Mouse (Mus musculus) heart, embryonic 14.5 days (tissue): ENCODE results near the gene Gm49395. TPM values are rescaled to one million over a fixed set of nuclear protein-coding genes. Genes with fewer than 3 reads are reported as not detected.
A peak's percentile ranks its signal among the peaks of the same experiment; 100 is the strongest.

Experiments used
- ATAC-seq: fragments of 200-750 bp; cut with Nextera tagmentation; 2 replicates; pipeline ENCODE4 v1.8.0; 2017; ENCODE audit warnings: low read depth, moderate TSS enrichment; ENCODE audit not compliant: insufficient number of reproducible peaks, insufficient read depth, low FRiP score
- H3K27ac ChIP-seq, 2 experiments: fragments of 200-500 bp in 1 of 2; fragments of 300-500 bp in 1 of 2; sonication (generic) in 1 of 2; replicated peaks in 1 of 2; 2 replicates each; pipeline ENCODE4 v1.5.1; 2012 to 2014; ENCODE audit warnings: low read depth in 2 of 2, low read length in 2 of 2, control low read depth in 1 of 2, mild to moderate bottlenecking in 1 of 2, mixed read lengths in 1 of 2; ENCODE audit not compliant: control insufficient read depth in 1 of 2, insufficient read depth in 1 of 2
- H3K27me3 ChIP-seq: fragments of 300-500 bp; sonication (generic); 2 replicates; pipeline ENCODE4 v1.6.1; 2014; ENCODE audit warnings: mild to moderate bottlenecking, low read length, control low read depth; ENCODE audit not compliant: control insufficient read depth, insufficient read depth
- H3K36me3 ChIP-seq: fragments of 300-500 bp; sonication (generic); 2 replicates; pipeline ENCODE4 v1.6.1; 2014; ENCODE audit warnings: mild to moderate bottlenecking, control low read depth, low read length, mixed read lengths; ENCODE audit not compliant: control insufficient read depth, insufficient read depth
- H3K4me1 ChIP-seq, 2 experiments: fragments of 200-500 bp in 1 of 2; fragments of 300-500 bp in 1 of 2; sonication (generic) in 1 of 2; 2 replicates each; pipeline ENCODE4 v1.6.1; 2012 to 2014; ENCODE audit warnings: low read length in 2 of 2, control low read depth in 1 of 2, mixed read lengths in 1 of 2; ENCODE audit not compliant: control insufficient read depth in 2 of 2, insufficient read depth in 2 of 2
- H3K4me2 ChIP-seq: fragments of 300-500 bp; sonication (generic); 2 replicates; pipeline ENCODE4 v1.6.1; 2014; ENCODE audit warnings: mild to moderate bottlenecking, low read length
- H3K4me3 ChIP-seq, 2 experiments: fragments of 200-500 bp in 1 of 2; fragments of 300-500 bp in 1 of 2; sonication (generic) in 1 of 2; 2 replicates each; pipeline ENCODE4 v1.5.1; 2012 to 2014; ENCODE audit warnings: low read length in 2 of 2, mild to moderate bottlenecking in 2 of 2, control low read depth in 1 of 2, low read depth in 1 of 2, moderate library complexity in 1 of 2; ENCODE audit not compliant: control insufficient read depth in 1 of 2, insufficient read depth in 1 of 2
- H3K9ac ChIP-seq: fragments of 300-500 bp; sonication (generic); 2 replicates; pipeline ENCODE4 v1.6.1; 2014; ENCODE audit warnings: mild to moderate bottlenecking, low read length
- H3K9me3 ChIP-seq: fragments of 300-500 bp; sonication (generic); 2 replicates; pipeline ENCODE4 v1.6.1; 2016; ENCODE audit warnings: low read length, control low read depth; ENCODE audit not compliant: control insufficient read depth
- WGBS: fragments of 180-500 bp; shearing (Covaris S2); extraction: QIAGEN DNeasy Blood & Tissue Kit; methylation state at CpG from one replicate; pipeline ENCODE4 v1.1.7; 2014; 5-methylcytosine and 5-hydroxymethylcytosine counted together
- polyA plus RNA-seq: library from polyadenylated mRNA; unstranded; fragments of >200 nt; fragmentation: Nextera tagmentation; extraction: Ambion mirVana; gene quantifications from 2 replicates; pipeline ENCODE4 v1.2.1, GENCODE M21; 2014

The Gm49395 gene
- polyA plus RNA-seq, 1 experiment from 2014 or later = 8.4 TPM

DNA sequence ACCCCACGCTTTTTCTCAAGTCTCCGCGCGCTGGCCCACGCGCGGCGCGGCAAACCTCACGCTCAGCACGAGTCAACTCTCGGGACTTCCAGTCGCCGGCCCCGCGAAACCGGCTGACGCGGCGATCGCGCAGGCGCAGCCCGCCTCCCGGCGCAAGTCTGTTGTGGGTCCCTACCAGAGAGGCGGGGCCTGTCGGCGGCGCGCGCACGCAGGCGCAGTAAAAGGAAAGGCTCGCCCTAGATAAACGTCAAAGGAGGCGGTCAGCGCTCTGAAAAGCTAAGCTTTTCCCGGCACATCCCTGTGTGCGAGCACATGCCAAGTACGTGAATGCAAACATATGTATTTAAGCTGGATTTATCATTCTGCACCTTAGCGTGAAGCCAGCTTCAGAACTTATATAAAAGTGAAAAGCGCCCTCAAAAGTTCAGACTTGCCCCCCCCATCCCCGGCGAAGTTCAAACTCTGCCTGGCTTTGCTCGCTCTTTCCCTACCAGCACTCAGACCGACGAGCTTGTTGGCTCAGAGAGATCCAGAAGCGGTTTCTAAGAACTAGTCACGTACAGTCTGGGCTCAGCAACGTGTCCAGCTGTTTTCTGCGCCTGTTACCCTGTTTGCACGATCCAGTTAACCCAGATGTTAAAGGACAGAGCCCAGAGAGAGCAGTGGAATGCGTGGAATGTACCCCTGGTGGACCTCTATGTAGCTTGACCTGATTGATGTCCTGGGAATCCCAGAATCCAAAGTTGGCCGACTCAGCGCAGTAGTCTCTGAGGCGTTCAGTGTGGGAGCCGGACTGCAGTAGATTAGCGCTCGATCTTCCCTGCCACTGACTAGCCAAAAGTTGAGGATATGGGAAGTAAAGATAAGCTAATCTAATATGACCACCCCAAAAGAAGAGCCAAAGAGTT lies 11.4 kb downstream of the Gm49395 start, which contains the start of gene Pelo:
TSS of gene Pelo (minus strand) at position 118 of the 908 bp plus-strand sequence.
- Histone ChIP-seq H3K4me3 (peak within 1 kb of the TSS; percentile 57 to 73), H3K9ac (peak within 1 kb of the TSS; percentile 90), H3K27ac (peak within 1 kb of the TSS; percentile 98 to 99), H3K9me3 (no peaks in the 10 kb centered on the region), H3K36me3 (peaks cover 31% of the 10 kb centered on the region), H3K4me2 (peak within 1 kb of the TSS; percentile 97), H3K4me1 (peaks cover 16 to 40% of the 10 kb centered on the region in 2 experiments), H3K27me3 (no peaks in the 10 kb centered on the region)
- WGBS = under 1% methylated on average over 60 of the region's 60 CpGs
- ATAC-seq = peak; percentile 92

- Histone ChIP-seq H3K9me3 (no peaks in the 10 kb centered on the region), H3K4me2 (peak overlapping the region; percentile 97), H3K36me3 (peaks cover 31% of the 10 kb centered on the region), H3K4me3 (peak overlapping the region; percentile 57 to 73), H3K27me3 (no peaks in the 10 kb centered on the region), H3K9ac (peak overlapping the region; percentile 90), H3K27ac (peak overlapping the region; percentile 98 to 99), H3K4me1 (peaks cover 13 to 39% of the 10 kb centered on the region in 2 experiments)
- ATAC-seq = peak; percentile 32
- 2% methylated on average over 35 of the region's 35 CpGs for WGBS
Measured at GRCm38 (mm10) chr13:115089395-115090025, 12.2 kb downstream of the Gm49395 start.

GRCm38 (mm10) chr13:115089020-115089394 lies 12.7 kb downstream of the Gm49395 start:
- no peaks in the 10 kb centered on the region for H3K27me3 ChIP-seq
- peak overlapping the region; percentile 57 to 73 for H3K4me3 ChIP-seq
- peak overlapping the region; percentile 98 to 99 for H3K27ac ChIP-seq
- H3K4me2 ChIP-seq = peak overlapping the region; percentile 97
- no peaks in the 10 kb centered on the region for H3K9me3 ChIP-seq
- WGBS = 42% methylated on average over 11 of the region's 11 CpGs
- peak overlapping the region; percentile 90 for H3K9ac ChIP-seq
- peaks cover 31% of the 10 kb centered on the region for H3K36me3 ChIP-seq
- peaks cover 13 to 39% of the 10 kb centered on the region in 2 experiments for H3K4me1 ChIP-seq
- no peak for ATAC-seq

DNA sequence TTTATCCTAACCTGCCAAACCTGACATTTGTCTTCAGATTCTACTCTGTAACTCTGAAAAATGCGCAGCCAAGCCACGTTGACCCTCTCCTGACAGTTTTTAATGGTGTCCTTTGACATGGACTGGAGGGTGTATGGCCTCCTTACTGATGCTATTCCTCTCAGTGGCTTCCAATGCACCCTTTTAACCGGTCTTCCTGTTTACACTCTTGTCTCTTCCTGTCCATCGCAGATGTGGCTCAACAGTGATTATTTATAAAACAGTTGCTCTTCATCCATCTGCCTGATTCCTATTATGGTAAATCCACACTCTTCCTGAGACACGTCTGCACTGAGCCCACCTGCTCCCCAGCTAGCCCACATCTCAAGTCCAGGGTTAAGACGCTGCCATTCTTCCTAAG lies 15.7 kb downstream of the Gm49395 start:
- H3K9me3 ChIP-seq = no peaks in the 10 kb centered on the region
- ATAC-seq = no peak
- peaks cover 11 to 28% of the 10 kb centered on the region in 2 experiments for H3K4me1 ChIP-seq
- no peak overlapping the region for H3K4me3 ChIP-seq
- 78% methylated on average over 6 of the region's 6 CpGs for WGBS
- no peaks in the 10 kb centered on the region for H3K27me3 ChIP-seq
- H3K9ac ChIP-seq = no peak overlapping the region
- H3K27ac ChIP-seq = no peak overlapping the region
- H3K36me3 ChIP-seq = peaks cover 43% of the 10 kb centered on the region
- H3K4me2 ChIP-seq = no peak overlapping the region

GRCm38 (mm10) chr13:115082339-115082738 lies 19.4 kb downstream of the Gm49395 start:
- 81% methylated on average over 7 of the region's 7 CpGs for WGBS
- Histone ChIP-seq H3K4me3 (no peak overlapping the region), H3K27ac (no peak overlapping the region), H3K9me3 (no peaks in the 10 kb centered on the region), H3K27me3 (no peaks in the 10 kb centered on the region), H3K4me1 (peaks cover 2 to 11% of the 10 kb centered on the region in 2 experiments; a peak in 2 of 4 replicates), H3K9ac (no peak overlapping the region), H3K4me2 (no peak overlapping the region), H3K36me3 (peaks cover 28% of the 10 kb centered on the region)
- no peak for ATAC-seq

- Histone ChIP-seq H3K9me3 (no peaks in the 10 kb centered on the region), H3K9ac (no peak overlapping the region), H3K36me3 (peaks cover 12% of the 10 kb centered on the region), H3K27me3 (no peaks in the 10 kb centered on the region), H3K4me1 (peaks cover 0 to 4% of the 10 kb centered on the region in 2 experiments; a peak in 1 of 4 replicates), H3K4me3 (no peak overlapping the region), H3K27ac (no peak overlapping the region), H3K4me2 (no peak overlapping the region)
- WGBS = 87% methylated on average over 3 of the region's 3 CpGs
- ATAC-seq = no peak
Measured at GRCm38 (mm10) chr13:115079996-115080585, 21.6 kb downstream of the Gm49395 start.

GRCm38 (mm10) chr13:115078997-115079685 lies 22.6 kb downstream of the Gm49395 start:
- Histone ChIP-seq H3K4me3 (no peak overlapping the region), H3K4me2 (no peak overlapping the region), H3K36me3 (peaks cover 12% of the 10 kb centered on the region), H3K27ac (no peak overlapping the region), H3K27me3 (no peaks in the 10 kb centered on the region), H3K9ac (no peak overlapping the region), H3K9me3 (no peaks in the 10 kb centered on the region), H3K4me1 (peaks cover 0 to 4% of the 10 kb centered on the region in 2 experiments; a peak in 1 of 4 replicates)
- ATAC-seq = no peak
- WGBS = 77% methylated on average over 6 of the region's 6 CpGs
